Mouse (Mus musculus) adipocyte (in vitro differentiated cells): ENCODE data around the gene Ikzf1.

ENCODE experiments used
- DNase-seq: peaks from one replicate; pipeline ENCODE4 v3.0.0-alpha.2; 2016; ENCODE audit warnings: low spot score

The Ikzf1 gene

GRCm38 (mm10) chr11:11725252-11725875 lies 40.6 kb downstream of the Ikzf1 start:
- no peak for DNase-seq

DNA sequence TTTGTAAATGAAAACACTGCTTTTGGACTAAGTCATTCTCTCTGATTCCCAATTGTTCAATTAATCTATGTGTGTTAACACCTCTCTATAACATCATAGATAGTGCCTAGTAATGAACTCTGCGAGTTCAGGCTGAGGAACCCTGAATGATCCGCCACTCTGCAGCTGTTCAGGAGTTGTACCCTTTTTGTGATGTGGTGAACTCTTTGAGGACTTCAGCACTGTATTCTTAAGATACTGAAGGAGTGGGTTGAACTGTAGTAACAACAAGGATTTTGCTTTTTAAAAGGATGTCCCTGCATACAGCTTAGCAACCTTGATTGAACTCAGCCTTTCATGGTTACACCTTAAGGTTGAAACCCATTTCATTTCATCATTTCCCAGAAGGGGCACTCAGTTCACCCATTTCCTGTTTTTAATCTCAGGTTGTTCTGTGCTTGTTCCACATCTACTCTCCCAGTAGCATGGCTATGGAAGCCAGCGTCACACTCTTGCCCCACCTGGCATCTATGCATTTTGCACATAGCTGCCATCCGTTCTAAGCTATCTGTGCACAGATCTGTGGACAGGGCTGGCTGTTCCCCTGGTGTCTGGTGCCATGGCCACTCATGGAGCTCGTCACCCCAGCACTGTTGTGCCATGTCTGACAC lies 41.2 kb downstream of the Ikzf1 start:
- DNase-seq, result no peak

DNA sequence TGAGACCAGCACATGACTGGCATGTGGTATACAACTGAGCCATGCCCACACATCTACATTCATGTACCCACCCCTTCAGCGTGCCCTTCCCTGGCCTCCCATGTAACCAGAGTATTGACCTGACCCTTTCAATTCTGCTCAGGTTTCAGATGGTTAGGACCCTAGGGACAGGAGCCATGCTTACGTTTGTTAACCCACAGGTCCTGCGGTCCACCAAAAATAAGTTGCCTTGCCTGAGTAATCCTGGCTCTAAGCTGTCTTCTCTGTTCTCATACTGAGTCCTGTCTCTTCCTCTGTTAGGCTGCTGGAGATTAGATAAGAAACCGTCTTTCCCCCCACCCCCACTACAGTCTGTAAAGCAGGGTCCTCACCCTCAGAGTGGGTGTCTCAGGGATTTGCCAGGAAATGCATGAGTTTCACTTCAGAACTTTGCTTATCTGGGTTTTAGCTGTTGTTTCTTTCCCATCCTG lies 42.0 kb downstream of the Ikzf1 start:
- no peak for DNase-seq

DNA sequence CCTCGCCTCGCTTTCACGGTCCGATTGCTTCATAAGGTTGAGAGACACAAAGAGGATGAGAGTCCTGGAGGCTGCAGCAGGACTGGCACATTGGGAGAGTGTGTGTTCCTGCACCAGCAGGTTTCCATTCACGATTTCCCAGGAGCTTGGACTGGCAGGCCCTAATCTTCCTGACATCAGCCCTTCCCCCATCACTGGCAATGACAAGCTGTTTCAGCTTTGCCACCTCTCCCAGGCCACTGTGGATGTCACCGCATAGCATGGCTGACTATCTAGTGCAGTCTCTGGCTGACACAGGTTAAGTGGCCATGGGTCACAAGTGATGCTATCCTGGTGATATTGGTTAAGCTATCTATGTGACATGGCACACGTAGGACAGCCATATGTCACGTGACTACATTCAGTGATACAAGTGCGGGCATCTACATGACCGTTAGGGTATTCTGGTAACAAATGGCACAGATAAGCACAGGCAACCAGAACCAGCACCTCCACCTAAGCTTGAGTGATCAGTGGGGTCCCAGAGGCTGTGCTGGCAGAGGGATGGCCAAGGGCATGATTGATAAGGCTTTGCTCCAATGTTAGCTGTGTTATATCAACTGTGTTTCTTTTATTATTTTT lies 43.2 kb downstream of the Ikzf1 start:
- DNase-seq, result no peak

- no peak for DNase-seq
These were observed 44.4 kb downstream of the Ikzf1 start for GRCm38 (mm10) chr11:11729216-11729615.

DNA sequence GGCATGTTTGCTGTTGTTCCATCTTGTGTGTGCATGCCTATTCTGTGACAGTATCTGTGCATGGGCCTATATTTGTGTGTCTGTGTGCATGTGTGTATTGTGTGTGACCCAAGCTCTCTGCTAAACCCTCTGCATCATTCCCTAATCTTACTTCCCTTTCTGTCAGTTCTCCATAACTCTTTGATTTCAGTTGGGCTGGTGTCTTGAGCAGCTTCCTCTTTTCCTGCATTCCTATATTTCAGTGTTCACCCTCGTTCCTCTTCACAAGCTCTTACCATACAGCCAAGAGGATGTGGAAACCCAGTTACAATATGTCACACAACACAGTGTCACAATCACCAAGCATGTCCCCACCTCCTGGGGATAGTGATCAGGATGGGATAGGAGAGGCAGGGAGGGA lies 45.3 kb downstream of the Ikzf1 start:
- DNase-seq, result no peak

GRCm38 (mm10) chr11:11731727-11732126 lies 46.9 kb downstream of the Ikzf1 start:
- DNase-seq, result no peak

DNA sequence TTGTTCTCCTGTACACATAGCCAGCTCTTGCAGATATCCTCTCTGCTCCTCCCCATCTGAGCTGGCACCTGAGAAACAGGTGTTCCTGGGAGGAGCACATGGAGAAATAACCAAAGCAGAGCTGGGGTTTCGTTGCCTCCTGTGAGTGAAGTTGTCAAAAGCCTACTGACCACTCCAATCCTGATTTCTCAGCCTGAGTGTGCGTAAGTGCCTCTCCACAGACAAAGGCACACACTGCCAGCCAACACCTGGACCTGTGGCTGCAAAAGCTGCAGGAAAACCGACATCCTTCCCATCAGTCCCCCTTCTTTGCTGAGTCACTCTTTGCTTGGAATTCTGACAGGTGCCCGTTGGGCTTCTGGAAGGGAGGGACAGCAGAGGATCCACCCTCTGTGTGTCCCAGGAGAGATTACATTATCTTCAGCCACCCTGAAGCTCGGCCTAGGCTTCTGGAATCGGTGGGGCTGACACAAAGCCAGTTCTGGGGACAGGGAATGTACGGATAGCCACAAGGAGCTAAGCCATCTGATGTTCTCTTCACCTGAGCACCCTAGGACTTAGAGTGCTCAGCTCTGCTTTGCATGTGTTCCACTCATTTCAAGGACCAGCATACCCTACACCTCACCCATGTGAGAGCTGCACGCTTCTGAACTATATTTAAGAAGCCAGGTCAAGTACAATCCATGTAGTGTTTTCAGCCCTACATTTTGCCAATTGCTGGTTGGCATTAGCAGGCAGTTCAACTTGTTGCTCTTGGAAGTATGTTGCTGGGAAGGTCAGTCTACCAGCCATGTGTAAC lies 48.4 kb downstream of the Ikzf1 start:
- DNase-seq, result no peak

DNA sequence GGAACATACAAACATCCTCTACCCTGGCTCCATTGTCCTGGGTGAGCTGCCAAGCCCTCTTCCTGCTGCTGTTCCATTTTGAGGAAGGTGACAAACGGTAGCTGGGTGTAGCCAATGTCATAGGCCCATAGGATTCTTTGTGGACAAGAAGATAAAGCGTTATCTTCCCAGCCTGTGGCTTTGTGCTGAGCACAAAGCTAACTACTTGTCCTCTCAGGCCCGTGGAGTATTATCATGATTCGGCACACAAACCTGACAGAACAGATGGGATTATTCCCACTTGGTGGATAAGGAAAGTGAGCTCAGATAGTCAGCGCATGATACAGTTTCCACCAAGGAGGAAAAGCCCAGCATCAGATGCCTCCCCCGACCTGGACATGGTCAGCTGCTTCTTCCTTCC lies 50.4 kb downstream of the Ikzf1 start:
- no peak for DNase-seq

DNA sequence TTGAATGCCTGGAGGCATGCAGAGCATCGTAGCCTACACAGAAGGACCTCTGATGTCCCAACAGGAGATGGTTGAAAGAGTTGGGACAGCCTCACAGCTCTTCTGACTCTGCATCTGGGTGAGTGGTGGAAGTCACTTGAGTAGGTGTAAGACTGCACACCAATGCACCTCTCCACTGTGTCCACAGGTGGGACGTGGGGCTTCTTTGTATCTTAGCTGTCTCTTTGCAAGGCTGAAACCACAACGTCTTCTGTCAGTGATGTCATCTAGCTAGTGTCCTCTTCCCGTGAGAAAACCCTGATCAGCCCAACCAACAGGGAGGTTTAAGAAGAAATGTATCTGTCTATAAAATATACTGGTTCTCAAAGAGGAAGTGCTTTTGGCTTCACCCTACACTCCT lies 52.1 kb downstream of the Ikzf1 start:
- no peak for DNase-seq

DNA sequence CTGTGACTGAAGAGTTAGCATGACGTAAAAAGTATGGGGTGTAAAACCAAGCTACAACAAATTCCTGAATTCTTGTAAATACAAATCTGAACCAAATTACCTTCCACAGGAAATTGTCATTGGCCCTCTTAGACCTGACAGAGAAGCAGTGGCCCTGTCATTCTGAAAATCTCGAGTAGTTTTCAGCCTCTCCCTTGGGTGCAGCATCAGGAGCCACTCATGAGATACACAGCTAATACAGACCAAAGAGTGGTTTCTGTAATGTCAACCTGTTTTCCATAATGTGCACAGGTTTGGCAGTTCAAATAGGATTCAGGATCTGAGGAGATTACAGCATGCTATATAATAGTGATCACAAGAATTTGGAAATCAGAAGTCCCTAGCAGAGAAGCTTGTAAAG lies 52.8 kb downstream of the Ikzf1 start:
- DNase-seq, result no peak

DNA sequence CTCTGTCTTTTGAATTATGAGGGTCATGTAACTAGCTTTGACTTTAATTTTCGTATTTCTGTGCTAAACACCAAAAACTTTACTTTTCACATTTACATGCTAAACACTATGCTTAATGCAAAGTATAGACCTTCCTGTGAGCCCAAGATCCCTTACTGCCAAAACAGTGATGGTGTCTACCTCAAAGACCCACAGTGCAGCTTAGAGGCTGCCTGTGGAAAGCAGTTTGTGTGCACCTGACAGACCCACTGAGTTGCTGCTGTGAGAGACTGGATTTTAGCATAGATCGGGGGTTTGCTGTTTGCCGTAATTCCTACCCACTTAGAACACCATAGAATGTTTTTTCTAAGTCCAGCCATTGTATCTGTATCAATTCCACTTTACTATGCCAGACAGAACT lies 54.3 kb downstream of the Ikzf1 start:
- DNase-seq, result no peak

- no peak for DNase-seq
These were observed 55.8 kb downstream of the Ikzf1 start for GRCm38 (mm10) chr11:11740603-11741002.

DNA sequence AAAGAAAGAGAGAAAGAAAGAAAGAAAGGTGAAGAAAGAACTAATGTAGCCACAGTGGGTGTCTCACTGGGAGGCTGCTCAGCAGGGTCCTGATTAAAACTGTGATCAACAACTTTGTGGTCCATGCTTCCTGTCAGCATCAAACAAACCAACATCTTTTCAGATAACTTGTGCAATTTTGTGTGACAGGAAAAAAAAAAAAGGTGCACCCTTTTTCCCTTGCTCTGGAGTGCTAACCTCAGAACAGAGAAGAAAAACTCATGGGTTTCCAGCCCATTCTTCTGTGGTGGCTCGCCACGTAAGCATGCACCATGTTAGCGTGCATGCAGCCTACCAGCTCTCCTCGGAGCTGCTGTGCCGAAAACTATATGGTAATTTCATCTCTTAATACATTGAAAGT lies 56.8 kb downstream of the Ikzf1 start:
- no peak for DNase-seq

DNA sequence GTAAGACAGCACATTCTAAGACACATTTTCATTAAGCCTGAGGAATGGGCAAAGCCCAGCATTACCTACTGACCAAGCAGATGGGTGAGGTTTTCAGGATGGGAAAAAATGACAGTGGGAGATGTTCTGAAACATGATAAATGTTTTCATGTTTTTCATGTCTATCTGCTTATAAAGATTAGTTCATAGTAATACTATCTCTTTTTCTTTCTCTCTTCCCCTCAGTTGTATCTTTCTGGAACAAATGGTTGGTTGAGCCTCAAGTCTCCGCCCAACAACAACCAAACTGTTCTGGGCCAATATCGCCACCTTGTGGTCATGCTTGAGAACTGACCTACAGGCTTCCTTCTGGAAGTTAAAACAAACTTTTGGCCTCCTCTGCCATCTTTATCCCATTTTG lies 57.8 kb downstream of the Ikzf1 start:
- DNase-seq, result peak; percentile 46

DNA sequence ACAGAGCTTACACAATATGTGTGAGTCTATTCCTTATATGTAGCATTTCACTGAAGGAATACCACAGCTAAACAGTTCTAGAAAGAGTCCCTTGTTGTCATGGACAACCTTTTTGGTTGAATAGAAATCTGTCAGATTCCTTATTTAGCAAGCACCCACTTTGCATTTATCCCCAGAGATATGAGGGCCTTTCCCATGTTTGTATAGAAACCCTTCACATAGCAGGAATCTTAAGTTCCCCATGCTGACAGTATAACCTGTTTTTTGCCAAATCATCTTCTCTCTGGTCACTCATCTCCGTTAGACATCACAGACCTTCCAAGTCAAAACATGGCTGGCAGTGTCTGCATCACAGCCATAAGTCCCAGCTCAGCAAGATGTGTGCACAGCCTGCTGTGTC lies 59.4 kb downstream of the Ikzf1 start:
- no peak for DNase-seq

GRCm38 (mm10) chr11:11751091-11751490 lies 66.3 kb downstream of the Ikzf1 start:
- DNase-seq, result no peak

DNA sequence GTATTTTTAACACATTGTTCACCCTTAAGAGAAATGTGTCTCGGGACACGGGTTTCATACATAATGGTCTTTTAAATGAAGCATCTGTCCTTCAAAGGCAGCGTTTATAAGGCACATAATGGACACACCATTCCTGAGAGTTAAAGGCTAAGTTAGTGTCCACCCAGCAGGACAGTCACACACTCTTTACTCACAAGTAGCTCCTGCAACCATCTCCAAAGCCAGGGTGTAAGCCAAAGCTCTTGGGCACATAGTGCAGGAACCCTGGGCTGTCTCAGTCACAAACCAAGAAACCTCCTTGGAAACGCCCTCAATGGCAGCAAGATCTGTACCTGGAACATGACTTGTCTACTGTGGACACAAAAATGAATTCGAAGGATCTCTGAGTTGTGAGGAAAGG lies 68.1 kb downstream of the Ikzf1 start:
- DNase-seq, result no peak

DNA sequence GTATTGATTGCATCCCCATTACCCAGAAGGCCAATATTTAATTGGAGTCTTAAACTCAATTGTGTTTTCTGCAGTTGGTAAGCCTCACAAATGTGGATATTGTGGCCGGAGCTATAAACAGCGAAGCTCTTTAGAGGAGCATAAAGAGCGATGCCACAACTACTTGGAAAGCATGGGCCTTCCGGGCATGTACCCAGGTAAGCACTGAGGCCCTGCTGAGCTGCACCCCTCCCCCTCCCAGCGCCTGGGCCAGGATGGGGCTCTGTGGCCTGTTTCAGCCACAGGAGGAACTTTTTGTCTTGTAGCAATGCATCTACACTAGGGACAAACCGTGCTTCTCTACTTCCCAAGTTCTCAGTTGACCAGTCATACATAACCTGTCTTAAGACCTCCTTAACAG lies 73.3 kb downstream of the Ikzf1 start:
- DNase-seq, result no peak

DNA sequence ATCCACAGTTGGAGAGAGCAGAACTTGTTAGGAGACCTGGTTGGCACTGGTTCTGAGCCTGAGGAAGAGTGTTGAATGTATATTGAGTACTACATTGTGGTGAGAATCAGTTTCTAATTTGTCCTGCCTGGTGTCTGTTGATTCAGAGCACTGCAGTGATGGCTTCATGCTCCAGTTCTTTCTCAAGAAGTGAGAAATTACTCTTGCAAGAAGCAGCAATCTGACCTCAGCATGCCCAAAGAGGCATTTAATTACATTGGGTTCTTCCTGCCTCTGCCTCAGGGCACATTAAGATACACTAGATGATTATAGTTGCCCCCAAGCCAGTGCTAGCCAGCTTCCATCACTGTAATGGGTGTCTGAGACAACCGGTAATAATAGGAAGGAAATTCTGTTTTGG lies 74.1 kb downstream of the Ikzf1 start:
- no peak for DNase-seq

- DNase-seq, result no peak
These were observed 78.4 kb downstream of the Ikzf1 start for GRCm38 (mm10) chr11:11763211-11763666.

- no peak for DNase-seq
These were observed 80.6 kb downstream of the Ikzf1 start for GRCm38 (mm10) chr11:11765414-11765813.

- DNase-seq, result no peak
These were observed 81.3 kb downstream of the Ikzf1 start for GRCm38 (mm10) chr11:11766105-11766504.
